Mouse (Mus musculus) intestine, embryonic 14.5 days (tissue): ENCODE results near the gene Fgfr2. TPM values are rescaled to one million over a fixed set of nuclear protein-coding genes. Genes with fewer than 3 reads are reported as not detected.
A peak's percentile ranks its signal among the peaks of the same experiment; 100 is the strongest.

Experiments used
- ATAC-seq: fragments of 200-750 bp; cut with Nextera tagmentation; replicated peaks from 2 replicates; pipeline ENCODE4 v1.8.0; 2017; ENCODE audit warnings: low read depth, moderate number of reproducible peaks, moderate TSS enrichment, moderate library complexity; ENCODE audit not compliant: low FRiP score, low TSS enrichment
- DNase-seq: peaks from one replicate; pipeline ENCODE4 v3.0.0-alpha.2; 2018; ENCODE audit warnings: low spot score
- H3K27ac ChIP-seq: fragments of 300-500 bp; sonication (generic); 2 replicates; pipeline ENCODE4 v1.5.1; 2014; ENCODE audit warnings: low read depth, mild to moderate bottlenecking, control low read depth
- H3K27me3 ChIP-seq: fragments of 300-500 bp; sonication (generic); replicated peaks from 2 replicates; pipeline ENCODE4 v1.6.1; 2014; ENCODE audit warnings: low read length, control low read depth; ENCODE audit not compliant: control insufficient read depth, insufficient read depth
- H3K36me3 ChIP-seq: fragments of 300-500 bp; sonication (generic); 2 replicates; pipeline ENCODE4 v1.6.1; 2014; ENCODE audit warnings: low read length, control low read depth; ENCODE audit not compliant: control insufficient read depth, insufficient read depth
- H3K4me1 ChIP-seq: fragments of 300-500 bp; sonication (generic); replicated peaks from 2 replicates; pipeline ENCODE4 v1.6.1; 2014; ENCODE audit warnings: low read length, control low read depth, mixed read lengths; ENCODE audit not compliant: control insufficient read depth, insufficient read depth
- H3K4me2 ChIP-seq: fragments of 300-500 bp; sonication (generic); 2 replicates; pipeline ENCODE4 v1.6.1; 2014; ENCODE audit warnings: low read length
- H3K4me3 ChIP-seq: fragments of 300-500 bp; sonication (generic); 2 replicates; pipeline ENCODE4 v1.5.1; 2014; ENCODE audit warnings: low read depth, low read length, control low read depth, mixed read lengths
- H3K9ac ChIP-seq: fragments of 300-500 bp; sonication (generic); 2 replicates; pipeline ENCODE4 v1.6.1; 2014; ENCODE audit warnings: mild to moderate bottlenecking, low read length
- H3K9me3 ChIP-seq: fragments of 300-500 bp; sonication (generic); 2 replicates; pipeline ENCODE4 v1.6.1; 2016; ENCODE audit warnings: low read length, control low read depth; ENCODE audit not compliant: control insufficient read depth
- WGBS: fragments of 180-500 bp; shearing (Covaris S2); extraction: QIAGEN DNeasy Blood & Tissue Kit; methylation state at CpG from one replicate; pipeline ENCODE4 v1.1.7; 2014; 5-methylcytosine and 5-hydroxymethylcytosine counted together
- polyA plus RNA-seq: library from polyadenylated mRNA; unstranded; fragments of >200 nt; fragmentation: Nextera tagmentation; extraction: Ambion mirVana; gene quantifications from 2 replicates; pipeline ENCODE4 v1.2.1, GENCODE M21; 2014

Gene Fgfr2
- polyA plus RNA-seq, 1 experiment from 2014 or later = 105 TPM

GRCm38 (mm10) chr7:132389473-132389872 is 733.7 kb downstream of the Fgfr2 start:
- Histone ChIP-seq H3K4me3 (no peak overlapping the region), H3K4me2 (no peak overlapping the region), H3K36me3 (no peaks in the 10 kb centered on the region), H3K27me3 (no peaks in the 10 kb centered on the region), H3K9me3 (no peaks in the 10 kb centered on the region), H3K27ac (no peak overlapping the region), H3K9ac (no peak overlapping the region), H3K4me1 (peaks cover 38% of the 10 kb centered on the region)
- DNase-seq = no peak
- no peak for ATAC-seq
- 49% methylated on average over 7 of the region's 7 CpGs for WGBS

GRCm38 (mm10) chr7:132387507-132387906 is 735.6 kb downstream of the Fgfr2 start:
- ATAC-seq (no peak), DNase-seq (no peak)
- no peaks in the 10 kb centered on the region for H3K36me3 ChIP-seq
- peaks cover 38% of the 10 kb centered on the region for H3K4me1 ChIP-seq
- no peak overlapping the region for H3K4me2 ChIP-seq
- H3K27me3 ChIP-seq = no peaks in the 10 kb centered on the region
- WGBS = 43% methylated on average over 5 of the region's 5 CpGs
- no peaks in the 10 kb centered on the region for H3K9me3 ChIP-seq
- no peak overlapping the region for H3K9ac ChIP-seq
- no peak overlapping the region for H3K4me3 ChIP-seq
- no peak overlapping the region for H3K27ac ChIP-seq

GRCm38 (mm10) chr7:132386316-132386715 is 736.8 kb downstream of the Fgfr2 start:
- ATAC-seq (no peak), DNase-seq (no peak)
- Histone ChIP-seq H3K27ac (no peak overlapping the region; the same call in 1 of the 2 replicates), H3K9me3 (no peaks in the 10 kb centered on the region), H3K4me3 (no peak overlapping the region), H3K27me3 (no peaks in the 10 kb centered on the region), H3K9ac (no peak overlapping the region), H3K4me1 (peaks cover 38% of the 10 kb centered on the region), H3K4me2 (peak overlapping the region; percentile 20; the same call in 1 of the 2 replicates), H3K36me3 (no peaks in the 10 kb centered on the region)
- 13% methylated on average over 8 of the region's 8 CpGs for WGBS

GRCm38 (mm10) chr7:132385456-132386130 is 737.6 kb downstream of the Fgfr2 start:
- H3K27ac ChIP-seq = no peak overlapping the region; the same call in 1 of the 2 replicates
- H3K9ac ChIP-seq = no peak overlapping the region
- H3K4me1 ChIP-seq = peaks cover 38% of the 10 kb centered on the region
- H3K4me2 ChIP-seq = peak overlapping the region; percentile 20; the same call in 1 of the 2 replicates
- H3K9me3 ChIP-seq = no peaks in the 10 kb centered on the region
- 0 out of 2 replicates have a peak, but pooled peaks have one; percentile 19 for ATAC-seq
- H3K4me3 ChIP-seq = no peak overlapping the region
- H3K27me3 ChIP-seq = no peaks in the 10 kb centered on the region
- no peak for DNase-seq
- 23% methylated on average over 7 of the region's 7 CpGs for WGBS
- H3K36me3 ChIP-seq = no peaks in the 10 kb centered on the region

GRCm38 (mm10) chr7:132384736-132385455 is 738.3 kb downstream of the Fgfr2 start:
- no peaks in the 10 kb centered on the region for H3K36me3 ChIP-seq
- no peak overlapping the region for H3K4me3 ChIP-seq
- no peak overlapping the region for H3K9ac ChIP-seq
- ATAC-seq = no peak
- H3K27me3 ChIP-seq = no peaks in the 10 kb centered on the region
- no peaks in the 10 kb centered on the region for H3K9me3 ChIP-seq
- 24% methylated on average over 8 of the region's 8 CpGs for WGBS
- H3K4me2 ChIP-seq = no peak overlapping the region
- peaks cover 38% of the 10 kb centered on the region for H3K4me1 ChIP-seq
- no peak for DNase-seq
- H3K27ac ChIP-seq = no peak overlapping the region

- H3K9ac ChIP-seq = no peak overlapping the region
- WGBS = 35% methylated on average over 1 of the region's 1 CpGs
- no peaks in the 10 kb centered on the region for H3K27me3 ChIP-seq
- H3K4me3 ChIP-seq = no peak overlapping the region
- H3K36me3 ChIP-seq = no peaks in the 10 kb centered on the region
- H3K4me1 ChIP-seq = peaks cover 13% of the 10 kb centered on the region
- ATAC-seq (no peak), DNase-seq (no peak)
- no peak overlapping the region for H3K27ac ChIP-seq
- H3K4me2 ChIP-seq = no peak overlapping the region
- no peaks in the 10 kb centered on the region for H3K9me3 ChIP-seq
These were observed 742.4 kb downstream of the Fgfr2 start for GRCm38 (mm10) chr7:132380634-132381336.

- Histone ChIP-seq H3K9me3 (no peaks in the 10 kb centered on the region), H3K27me3 (no peaks in the 10 kb centered on the region), H3K36me3 (no peaks in the 10 kb centered on the region), H3K4me1 (peaks cover 10% of the 10 kb centered on the region), H3K4me2 (no peak overlapping the region), H3K4me3 (no peak overlapping the region), H3K9ac (no peak overlapping the region), H3K27ac (no peak overlapping the region)
- no peak for DNase-seq
- 79% methylated on average over 6 of the region's 6 CpGs for WGBS
- no peak for ATAC-seq
These were observed 745.2 kb downstream of the Fgfr2 start for GRCm38 (mm10) chr7:132377913-132378312.

GRCm38 (mm10) chr7:132373594-132374378 is 749.4 kb downstream of the Fgfr2 start:
- WGBS = 51% methylated on average over 10 of the region's 10 CpGs
- Histone ChIP-seq H3K27ac (peak overlapping the region; percentile 35; the same call in 1 of the 2 replicates), H3K27me3 (no peaks in the 10 kb centered on the region), H3K9me3 (no peaks in the 10 kb centered on the region), H3K9ac (no peak overlapping the region), H3K4me2 (peak overlapping the region; percentile 12; the same call in 1 of the 2 replicates), H3K36me3 (no peaks in the 10 kb centered on the region), H3K4me1 (peaks cover 14% of the 10 kb centered on the region), H3K4me3 (no peak overlapping the region)
- ATAC-seq (peak; percentile 27; the same call in 1 of the 2 replicates), DNase-seq (no peak)
